Mouse (Mus musculus) layer of hippocampus, adult 2 months (tissue): ENCODE results near the gene Naaladl2. TPM values are rescaled to one million over a fixed set of nuclear protein-coding genes. Genes with fewer than 3 reads are reported as not detected.

Source experiments
- DNase-seq, 2 experiments: peaks; one replicate each; pipeline ENCODE4 v3.0.0; 2022; ENCODE audit warnings: low spot score in 2 of 2
- H3K27ac ChIP-seq: fragments of 200-600 bp; 2 replicates; pipeline ENCODE4 v1.8.1; 2022
- H3K4me3 ChIP-seq: fragments of 200-600 bp; 2 replicates; pipeline ENCODE4 v1.8.1; 2022; ENCODE audit warnings: mild to moderate bottlenecking
- CTCF ChIP-seq: fragments of 200-600 bp; conservative IDR thresholded peaks from 2 replicates; pipeline ENCODE4 v1.8.1; 2022; ENCODE audit warnings: antibody characterized with exemption, mild to moderate bottlenecking, moderate library complexity
- long read RNA-seq, 2 experiments: library from polyadenylated mRNA; stranded (forward); transcript quantifications; one replicate each; pipeline ENCODE4 v2.0.0; 2021; ENCODE audit warnings: borderline mapping rate in 2 of 2
- total RNA-seq, 2 experiments: library from RNA; stranded (reverse); gene quantifications; 2 replicates each; pipeline ENCODE4 v1.2.3; 2021

The Naaladl2 gene
- total RNA-seq = 1 to 10 TPM; 2.2 to 2.5 TPM
- long read RNA-seq, experiment 1 = 0 reads
- long read RNA-seq, experiment 2, partial matches to known transcripts = 1 of 1 reads
- long read RNA-seq, experiment 2, other reads (novel, unspliced or antisense) = 0 of 1 reads

DNA sequence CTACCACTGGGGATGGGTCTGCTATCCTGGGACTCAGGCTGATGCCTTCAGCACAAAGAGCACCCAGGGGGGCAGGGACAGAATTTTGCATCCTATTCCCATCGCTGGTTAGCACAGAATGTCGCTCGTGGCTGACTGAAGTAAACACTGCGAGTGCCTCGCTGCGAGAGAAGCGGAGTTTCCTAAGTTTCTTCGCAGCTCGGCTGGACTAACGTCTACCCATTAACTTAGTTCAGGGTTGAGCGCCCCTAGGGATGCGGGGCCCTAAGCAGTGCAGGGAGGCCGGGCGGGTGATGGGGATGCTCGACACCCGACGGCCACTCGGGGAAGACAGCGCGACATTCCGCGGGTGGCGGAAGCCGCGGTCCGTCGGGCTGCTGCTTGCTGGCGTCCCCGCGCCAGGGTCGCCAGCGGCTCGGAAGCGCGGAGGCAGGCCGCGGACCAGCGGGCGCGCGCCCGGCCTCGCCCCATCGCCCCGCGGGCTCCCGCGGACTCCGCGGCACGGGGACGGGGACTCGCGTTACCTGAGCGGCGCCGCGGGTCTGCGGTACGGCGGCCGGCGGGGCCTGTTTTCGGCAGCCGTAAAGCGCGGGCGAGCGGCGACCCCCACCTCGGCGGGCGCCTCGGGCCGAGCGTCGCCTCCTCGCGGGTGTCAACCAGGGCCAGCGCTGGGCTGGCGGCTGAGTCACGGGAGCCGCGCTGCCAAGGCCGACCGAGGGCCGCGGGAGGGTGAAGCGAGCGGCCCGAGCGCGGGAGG, at the start of gene Naaladl2:
Gene Naaladl2, minus strand, starts transcription at position 707 of the 757 bp plus-strand sequence.
- peak; percentile 45 for TF ChIP-seq CTCF

DNA sequence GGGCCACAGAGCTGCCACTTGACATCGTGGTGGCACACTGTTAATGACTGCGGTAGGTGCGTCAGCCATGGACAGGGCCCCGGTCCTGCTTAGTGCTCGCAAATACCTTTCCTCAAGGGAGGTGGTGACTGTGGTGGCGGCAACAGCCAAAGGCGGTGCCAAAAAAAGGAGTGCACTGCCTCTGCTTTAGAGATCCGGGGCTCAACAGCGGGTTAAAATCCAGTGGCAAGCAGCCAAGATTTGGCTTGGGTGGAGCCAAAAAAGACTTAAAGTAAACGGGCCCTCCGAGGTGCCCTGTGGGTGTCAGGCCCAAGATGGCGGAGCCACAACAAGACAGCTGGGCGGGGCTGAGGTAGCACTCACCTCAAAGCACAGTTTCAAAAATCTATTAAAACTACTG, 7.7 kb upstream of the Naaladl2 start:
- DNase-seq = no peak
- no peak for TF ChIP-seq CTCF

More for the DNA sequence above, at the start of gene Naaladl2:
- peak; percentile 34 to 55 for DNase-seq
- H3K27ac ChIP-seq = peak within 1 kb of the TSS; percentile 90
- H3K4me3 ChIP-seq = peak within 1 kb of the TSS; percentile 80

DNA sequence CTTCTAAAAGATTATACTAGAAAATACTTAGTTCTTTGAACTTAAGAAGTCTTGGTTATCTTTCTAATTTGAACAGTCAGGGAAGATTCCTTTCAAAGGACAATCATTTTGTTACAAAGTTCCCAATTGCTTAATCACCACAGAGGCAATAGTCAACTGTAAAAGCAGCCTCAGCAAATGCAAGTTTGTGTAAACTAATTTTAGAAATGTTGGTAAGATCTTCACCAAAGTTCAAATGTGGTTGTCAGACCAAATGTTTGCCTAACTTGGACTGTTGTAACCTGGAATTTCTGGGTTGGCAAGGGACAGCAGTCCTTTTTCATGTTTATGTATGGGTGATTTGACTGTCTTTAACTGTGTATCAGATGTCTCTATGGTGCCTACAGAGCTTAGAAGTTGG, 3.2 kb upstream of the Naaladl2 start:
- Histone ChIP-seq H3K27ac (no peak overlapping the region), H3K4me3 (no peak overlapping the region)
- TF ChIP-seq CTCF = no peak
- DNase-seq = no peak

More for the DNA sequence above, 7.7 kb upstream of the Naaladl2 start:
- H3K4me3 ChIP-seq = no peak overlapping the region
- H3K27ac ChIP-seq = no peak overlapping the region

DNA sequence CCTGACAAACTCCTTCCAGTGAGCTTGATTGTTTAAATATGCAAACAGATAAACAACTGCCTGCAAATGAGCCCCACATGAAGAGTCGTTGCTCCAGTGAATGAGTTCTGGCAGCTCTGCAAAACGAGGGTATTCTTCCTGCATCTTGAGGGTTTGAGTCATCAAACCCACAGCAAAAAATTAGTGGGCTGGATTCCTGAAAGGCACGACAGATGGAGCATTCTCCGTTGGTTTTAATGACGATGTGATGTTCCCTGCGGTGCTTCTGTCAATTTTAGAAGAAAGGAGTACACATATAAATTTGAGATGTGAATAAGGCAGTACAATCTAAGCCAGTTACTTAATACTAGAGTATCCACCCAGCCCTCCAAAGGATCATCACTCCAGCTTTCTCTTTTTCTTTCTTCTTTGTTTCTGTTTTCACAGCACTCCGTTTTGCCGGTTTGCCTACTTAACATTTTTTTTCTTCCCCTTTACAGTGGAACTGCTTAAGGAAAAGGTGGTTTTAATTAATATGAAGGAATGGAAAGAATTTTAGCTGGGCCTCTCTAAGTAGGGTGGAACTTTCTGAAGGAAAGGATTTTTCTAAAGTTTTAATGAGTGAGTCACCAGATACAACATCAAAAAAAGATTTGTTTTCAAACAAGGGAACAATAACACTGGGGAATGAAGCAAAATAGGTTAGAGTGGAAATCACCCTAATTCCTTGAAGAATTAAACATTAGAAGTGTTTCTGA, 1.1 kb upstream of the Naaladl2 start:
- TF ChIP-seq CTCF = no peak
- H3K27ac ChIP-seq = peak overlapping the region; percentile 90

DNA sequence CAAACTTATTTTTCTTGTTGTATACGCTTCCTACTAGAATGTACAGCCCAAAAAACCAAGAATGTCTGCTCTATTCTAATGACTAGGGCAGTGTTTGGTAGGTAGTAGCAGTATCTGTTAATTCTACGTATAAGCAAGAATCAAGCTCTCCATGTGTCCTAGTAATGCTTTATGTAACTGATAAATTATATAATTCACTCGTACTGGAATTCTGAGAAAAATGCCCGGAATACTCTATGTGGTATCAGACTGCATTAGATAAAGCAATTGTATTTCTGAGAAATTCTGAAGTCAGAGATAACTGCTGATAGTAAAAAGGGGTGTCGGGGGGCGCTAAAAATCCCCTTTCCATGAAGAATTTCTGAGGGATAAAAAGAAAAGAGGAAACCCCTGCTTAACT, 950 bp downstream of the Naaladl2 start:
- Histone ChIP-seq H3K4me3 (peak overlapping the region; percentile 80), H3K27ac (peak overlapping the region; percentile 90)
- no peak for TF ChIP-seq CTCF
- no peak for DNase-seq

More for the DNA sequence above, 1.1 kb upstream of the Naaladl2 start:
- peak; percentile 51 to 83 for DNase-seq
- H3K4me3 ChIP-seq = no peak overlapping the region; the same call in 1 of the 2 replicates

DNA sequence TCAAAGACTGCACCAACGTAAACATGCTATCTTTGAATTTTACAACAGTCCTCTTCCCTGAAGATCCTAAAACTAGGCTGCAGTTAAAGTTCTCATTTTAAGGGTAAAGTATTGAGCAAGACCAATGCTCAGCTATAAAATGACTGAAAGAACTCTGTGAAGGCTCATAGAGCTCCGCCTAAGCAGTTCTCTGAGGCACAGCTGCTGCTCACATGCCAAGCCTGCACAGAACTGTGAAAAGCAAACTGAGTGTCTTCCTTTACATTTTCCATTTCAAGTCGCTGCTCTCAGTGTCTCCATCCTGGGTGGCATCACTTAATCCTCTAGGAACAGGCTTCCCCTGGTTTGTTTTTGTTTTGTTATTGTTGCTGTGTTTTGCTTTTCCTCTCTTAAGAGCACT, 12.2 kb downstream of the Naaladl2 start:
- Histone ChIP-seq H3K27ac (no peak overlapping the region), H3K4me3 (no peak overlapping the region)
- no peak for TF ChIP-seq CTCF
- no peak for DNase-seq

DNA sequence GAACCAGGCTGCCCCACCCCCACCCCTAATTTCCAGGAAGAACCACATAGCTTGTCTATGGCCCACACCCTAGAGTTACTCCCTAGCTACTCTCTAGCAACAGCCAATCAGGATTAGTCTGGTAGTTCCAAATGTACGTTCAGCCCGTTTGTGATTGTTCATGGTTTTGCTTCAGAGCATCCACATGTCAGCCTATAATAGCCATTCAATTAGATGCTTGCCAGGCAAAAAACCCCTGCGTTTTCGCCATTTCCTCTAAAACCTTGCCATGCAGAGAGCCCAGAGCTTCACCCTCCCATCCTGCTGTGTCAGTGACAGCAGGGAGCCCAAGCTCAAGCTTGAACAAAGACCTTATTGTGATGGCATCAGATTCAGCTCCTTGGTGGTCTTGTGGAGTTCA, 16.2 kb downstream of the Naaladl2 start:
- no peak for DNase-seq
- H3K4me3 ChIP-seq = no peak overlapping the region
- no peak overlapping the region for H3K27ac ChIP-seq
- no peak for TF ChIP-seq CTCF

DNA sequence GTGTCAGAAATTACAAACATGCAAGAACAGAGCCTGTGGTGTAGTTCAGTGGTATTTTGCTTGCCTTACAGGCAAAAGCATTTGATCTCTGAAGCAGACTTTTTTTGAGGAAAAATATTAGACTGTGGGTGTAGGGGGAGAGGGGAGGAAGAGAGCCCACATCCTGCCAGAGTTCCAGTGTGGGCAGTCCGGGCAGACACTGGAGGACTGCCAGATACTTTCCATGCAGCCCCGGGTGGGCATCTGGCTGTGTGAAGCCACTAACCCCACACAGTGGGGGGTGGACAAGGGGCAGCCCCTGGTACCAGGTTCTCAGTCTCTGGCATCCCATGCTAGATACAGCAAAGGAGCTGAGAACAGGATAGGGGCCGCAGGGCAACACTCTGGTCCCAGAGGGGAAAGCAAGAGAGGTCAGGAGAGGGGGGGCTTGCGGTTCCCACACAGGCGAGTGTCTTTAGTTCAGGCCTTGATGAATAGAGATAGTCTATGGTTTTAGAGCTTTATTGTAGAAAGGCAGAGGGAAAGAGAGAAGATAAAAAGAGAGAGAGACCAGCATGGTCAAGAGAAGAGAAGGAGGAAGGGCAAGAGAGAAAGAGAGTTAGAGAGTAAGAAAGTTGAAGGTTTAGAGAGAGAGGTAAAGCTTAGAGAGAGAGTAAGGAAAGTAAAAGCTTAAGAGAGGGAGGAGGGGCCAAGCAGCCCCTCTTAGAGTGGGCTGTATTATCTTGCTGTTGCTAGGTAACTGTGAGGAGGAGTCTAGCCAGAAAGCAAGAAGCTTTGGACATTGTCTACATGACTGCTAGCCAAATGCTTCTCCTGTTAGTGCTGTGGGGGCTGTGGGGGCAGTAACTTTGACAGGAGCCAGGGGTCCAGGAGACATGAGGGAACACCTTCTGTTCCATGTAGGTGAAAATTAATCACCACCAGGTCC, 18.9 kb downstream of the Naaladl2 start:
- no peak for DNase-seq
- TF ChIP-seq CTCF = no peak
- H3K27ac ChIP-seq = no peak overlapping the region
- no peak overlapping the region for H3K4me3 ChIP-seq

DNA sequence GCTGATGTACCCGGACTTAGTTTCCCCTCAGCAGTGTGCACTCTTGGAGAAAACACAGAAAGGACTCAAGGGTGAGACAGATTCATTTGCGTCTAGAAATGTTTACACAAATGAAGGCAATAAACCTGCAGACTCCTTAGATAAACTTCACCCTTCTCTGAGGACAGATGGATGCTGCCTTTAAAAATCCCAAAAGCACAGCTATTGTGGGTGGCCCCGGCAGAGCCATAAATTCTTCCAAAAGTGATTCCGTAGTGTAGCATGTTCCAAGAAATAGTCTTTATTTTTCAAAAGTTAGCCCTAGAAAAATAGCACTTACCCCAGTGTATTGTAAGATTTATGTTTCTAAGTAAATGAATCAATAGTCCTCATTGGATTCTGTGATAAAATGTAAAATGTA, 31.0 kb downstream of the Naaladl2 start:
- no peak for TF ChIP-seq CTCF
- Histone ChIP-seq H3K4me3 (no peak overlapping the region), H3K27ac (no peak overlapping the region)
- no peak for DNase-seq

DNA sequence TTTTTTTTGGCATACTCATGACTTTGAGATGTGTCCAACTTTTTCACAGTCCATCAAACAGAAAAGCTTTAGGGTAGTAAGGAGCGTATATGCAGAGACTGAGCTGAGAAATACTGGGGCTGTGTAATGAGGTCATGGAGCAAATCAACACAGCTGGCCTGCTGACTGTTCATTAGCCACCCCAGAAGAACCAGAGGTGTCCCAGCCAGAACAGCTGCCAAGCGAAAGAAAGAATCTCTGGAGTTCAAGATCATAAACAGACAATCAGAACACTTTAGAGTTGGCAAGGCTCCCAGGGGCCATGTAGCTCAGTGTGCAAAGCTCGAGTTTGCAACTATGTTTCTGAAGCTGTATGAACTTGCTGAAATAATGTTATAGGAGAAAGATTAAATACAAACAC, 35.1 kb downstream of the Naaladl2 start:
- Histone ChIP-seq H3K4me3 (no peak overlapping the region), H3K27ac (no peak overlapping the region)
- TF ChIP-seq CTCF = no peak
- no peak for DNase-seq

DNA sequence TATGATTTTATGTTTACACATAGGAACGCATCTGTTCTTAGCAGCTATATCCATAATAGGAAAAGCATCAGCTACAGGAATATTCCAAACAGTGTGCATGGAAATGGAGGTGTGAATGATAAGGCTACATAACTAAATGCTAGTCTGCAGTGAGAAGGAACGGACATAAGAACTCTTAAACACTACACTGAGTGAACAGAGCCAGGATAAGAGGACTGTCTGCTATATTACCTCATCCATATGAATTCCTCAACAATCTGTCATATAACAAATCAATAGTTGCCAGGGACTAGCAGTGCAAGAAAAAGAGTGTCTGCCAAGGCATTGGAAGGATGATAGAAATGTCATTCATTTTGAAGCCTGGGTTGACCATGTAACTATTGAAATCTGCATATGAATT, 51.1 kb downstream of the Naaladl2 start:
- DNase-seq = no peak
- no peak for TF ChIP-seq CTCF
- no peak overlapping the region for H3K4me3 ChIP-seq
- H3K27ac ChIP-seq = no peak overlapping the region

DNA sequence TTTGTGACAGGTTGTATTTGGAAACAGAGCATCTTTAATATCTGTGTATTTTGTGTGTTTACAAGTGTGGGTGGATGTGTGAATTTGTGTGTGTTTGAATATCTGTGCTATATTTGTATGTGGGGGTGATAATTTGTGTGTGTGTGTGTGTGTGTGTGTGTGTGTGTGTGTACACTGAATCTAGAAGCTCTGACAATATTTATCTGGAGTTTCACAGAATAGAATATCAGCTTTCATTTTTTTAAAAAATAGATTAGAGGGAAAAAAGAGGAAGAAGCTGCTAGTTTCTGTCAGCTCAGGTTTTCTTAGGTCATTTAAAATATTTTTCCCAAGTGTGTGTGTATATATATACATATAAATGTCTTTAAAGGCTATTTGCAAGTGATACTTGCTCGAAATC, 68.3 kb downstream of the Naaladl2 start:
- Histone ChIP-seq H3K27ac (no peak overlapping the region), H3K4me3 (no peak overlapping the region)
- no peak for TF ChIP-seq CTCF
- no peak for DNase-seq

DNA sequence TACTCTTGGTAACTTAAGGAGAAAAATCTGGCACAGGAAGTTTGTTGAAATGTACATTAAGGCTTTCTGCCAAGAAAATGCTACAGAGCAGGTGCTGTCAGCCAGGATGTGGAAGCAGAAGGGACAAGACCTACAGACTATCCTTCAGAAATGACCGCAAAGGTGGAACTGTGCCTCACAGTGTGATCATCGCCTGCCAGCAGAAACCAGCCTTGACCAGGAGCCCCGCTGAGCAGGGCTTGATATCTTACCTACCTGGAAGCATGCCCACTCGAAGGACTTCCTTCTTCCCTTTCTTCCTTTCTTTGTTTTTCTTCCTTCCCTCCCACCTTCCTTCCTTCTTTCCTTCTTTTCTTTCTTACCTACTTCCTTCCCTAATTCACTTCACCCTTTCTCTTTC, 69.8 kb downstream of the Naaladl2 start:
- no peak overlapping the region for H3K27ac ChIP-seq
- TF ChIP-seq CTCF = no peak
- no peak for DNase-seq
- no peak overlapping the region; the same call in 1 of the 2 replicates for H3K4me3 ChIP-seq
